Mouse (Mus musculus) adrenal gland, postnatal 0 days (tissue): ENCODE data around the gene Trhde. TPM values are rescaled to one million over a fixed set of nuclear protein-coding genes. Genes with fewer than 3 reads are reported as not detected.

ENCODE experiments used
- polyA plus RNA-seq: library from polyadenylated mRNA; unstranded; fragments of >200 nt; fragmentation: Nextera tagmentation; extraction: Ambion mirVana; gene quantifications from 2 replicates; pipeline ENCODE4 v1.2.1, GENCODE M21; 2015

The Trhde gene
- polyA plus RNA-seq: 0.05 and 0.25 TPM in 2 replicates

DNA sequence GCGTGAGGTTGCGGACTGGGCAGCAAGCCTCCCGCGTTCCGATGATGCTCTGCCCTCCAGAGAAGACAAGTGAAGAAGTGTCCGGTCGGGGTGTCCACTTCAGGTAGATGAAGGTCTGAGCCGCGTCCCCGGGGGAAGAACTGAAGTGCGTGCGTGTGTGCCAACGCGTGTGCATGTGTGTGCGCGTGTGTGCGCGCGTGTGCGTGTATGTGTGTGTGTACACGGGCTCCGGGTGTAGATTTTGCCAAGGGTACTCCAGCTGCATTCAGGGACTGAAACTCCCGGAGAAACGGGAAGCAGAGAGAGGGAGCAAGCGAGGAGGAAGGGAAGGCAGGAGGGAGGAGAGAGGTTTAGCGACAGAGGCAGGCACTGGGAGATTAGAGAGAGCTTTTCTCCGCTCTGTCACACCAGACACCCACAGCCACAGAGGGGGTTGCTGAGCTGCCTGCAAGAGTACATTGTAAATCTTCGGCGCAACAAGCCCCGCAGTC, at the start of gene Trhde:
Trhde (minus strand) TSS at position 147 of the 491 bp plus-strand sequence.

